Mouse (Mus musculus) cerebellum, adult 18-20 months (tissue): Measurements from ENCODE around the gene Rab19.
"Not testable (repeated sequence)": the region's sequence is repeated elsewhere in the genome, so short reads cannot be mapped to it uniquely, and the experiment has no call there.

Experiments used
- DNase-seq, 2 experiments: peaks; one replicate each; pipeline ENCODE4 v3.0.0; 2021

The Rab19 gene

DNA sequence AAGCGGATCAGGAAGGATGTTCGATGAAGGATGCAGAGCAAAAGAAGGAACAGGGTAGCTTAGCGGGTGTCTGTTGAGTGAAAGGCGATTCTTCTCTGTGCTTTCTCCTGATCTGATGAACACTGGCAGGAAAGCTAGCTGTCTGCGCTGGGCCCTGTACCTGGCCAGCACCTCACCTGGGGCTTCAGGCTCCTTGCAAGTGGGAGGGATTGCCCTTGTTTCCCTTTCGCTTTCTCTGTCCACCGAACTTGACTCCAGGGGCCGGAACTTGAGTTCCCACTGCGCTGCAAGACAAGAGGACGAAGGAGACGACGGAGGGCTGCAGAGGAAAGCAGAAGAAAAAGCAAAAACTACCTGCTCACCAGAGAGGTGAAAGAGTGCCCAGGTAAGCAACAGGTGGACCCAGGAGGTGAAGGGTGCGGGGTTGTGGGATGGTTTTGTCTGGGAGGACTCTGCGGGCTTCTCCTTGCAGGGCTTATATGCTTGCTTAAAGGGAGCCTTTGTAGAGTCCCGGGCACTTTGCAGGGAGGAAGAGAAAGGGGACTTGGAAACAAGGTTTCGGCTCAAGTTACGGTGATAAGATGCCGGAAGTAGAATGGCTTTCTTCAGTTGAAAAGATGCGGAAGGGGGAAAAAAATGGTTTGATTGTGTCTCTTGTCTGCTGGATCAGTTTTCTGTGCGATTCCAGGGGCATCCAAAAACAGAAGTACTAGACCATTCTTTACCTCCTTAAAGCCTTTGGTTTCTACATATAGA, at the start of gene Rab19:
Gene Rab19, plus strand, starts transcription at position 51 of the 756 bp plus-strand sequence.
- DNase-seq = no peak

- peak in 1 of 2 experiments; percentile 22 for DNase-seq
Observed at GRCm38 (mm10) chr6:39331998-39332700, 48.8 kb upstream of the Rab19 start.

DNA sequence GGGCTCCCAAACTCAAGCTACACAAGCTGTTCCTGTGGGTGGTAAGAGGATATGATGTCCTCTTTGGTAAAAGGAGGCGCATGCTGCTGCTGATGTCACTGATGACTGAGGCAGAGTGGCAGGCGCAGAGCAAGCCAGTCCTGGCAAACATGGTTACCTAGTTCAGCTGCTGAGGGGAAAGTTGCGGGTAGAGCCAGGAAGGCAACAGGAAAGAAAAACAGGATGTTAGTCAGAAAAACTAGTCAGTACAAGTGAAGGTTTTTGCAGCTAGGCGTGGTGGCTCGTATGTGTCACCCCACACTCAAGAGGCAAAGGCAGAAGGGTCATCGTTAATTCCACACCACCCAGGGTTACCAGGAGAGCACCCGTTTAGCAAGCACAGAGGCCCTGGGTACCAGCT, 46.8 kb upstream of the Rab19 start:
- DNase-seq = no peak

GRCm38 (mm10) chr6:39334873-39335272, 46.1 kb upstream of the Rab19 start:
- no peak for DNase-seq

GRCm38 (mm10) chr6:39338359-39338758, 42.6 kb upstream of the Rab19 start:
- DNase-seq = no peak

GRCm38 (mm10) chr6:39341798-39342197, 39.2 kb upstream of the Rab19 start:
- DNase-seq = no peak

GRCm38 (mm10) chr6:39344020-39344419, 37.0 kb upstream of the Rab19 start:
- DNase-seq = peak; percentile 81 to 91

GRCm38 (mm10) chr6:39345430-39345829, 35.5 kb upstream of the Rab19 start:
- no peak for DNase-seq

GRCm38 (mm10) chr6:39346991-39347501, 33.9 kb upstream of the Rab19 start:
- DNase-seq = no peak

DNA sequence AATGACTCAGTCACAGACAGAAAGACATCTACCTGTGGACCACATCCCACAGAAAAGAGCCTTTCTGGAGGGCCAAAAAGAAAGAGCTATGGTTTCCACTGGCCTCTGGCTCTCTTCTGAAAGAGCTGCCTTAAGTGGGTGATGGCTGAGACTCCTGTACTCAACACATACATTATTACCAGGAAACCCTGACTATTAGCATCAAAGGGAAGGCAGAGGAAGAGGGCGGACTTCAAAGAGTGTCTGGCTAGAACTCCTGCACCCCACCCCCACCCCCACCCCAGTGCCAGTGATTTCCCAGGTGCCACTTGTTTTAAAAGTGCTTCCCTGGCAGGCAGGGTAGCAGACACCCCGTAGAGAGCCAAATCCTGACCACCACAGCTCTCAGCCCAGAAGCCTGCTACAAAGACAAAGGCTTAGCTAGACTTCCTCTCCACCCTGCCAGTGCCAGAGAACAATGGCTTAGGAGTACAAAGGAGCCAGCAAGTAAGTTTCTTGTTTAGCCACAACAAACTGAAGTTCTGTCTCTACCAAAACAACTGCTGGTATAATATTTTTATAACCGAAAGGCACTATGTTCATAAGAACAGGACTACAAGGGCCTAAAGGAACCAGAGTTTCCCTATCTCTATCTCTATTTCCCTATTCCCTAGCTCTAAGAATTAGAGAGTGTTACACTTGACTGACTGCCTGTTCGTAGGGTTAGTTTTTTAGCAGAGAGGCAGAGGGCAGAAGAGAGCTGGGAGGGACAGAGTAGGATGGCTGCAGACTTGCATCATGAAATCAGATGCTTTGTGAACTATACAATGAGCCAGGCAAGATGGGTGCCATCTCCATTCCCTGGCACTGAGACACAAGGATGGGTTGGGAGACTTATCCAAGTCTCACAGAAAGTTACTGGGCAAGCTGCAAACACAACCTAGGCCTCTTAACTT, 32.8 kb upstream of the Rab19 start:
- DNase-seq = no peak

GRCm38 (mm10) chr6:39348946-39349345, 32.0 kb upstream of the Rab19 start:
- no peak for DNase-seq

GRCm38 (mm10) chr6:39359207-39359606, 21.8 kb upstream of the Rab19 start:
- not testable (repeated sequence) for DNase-seq

- DNase-seq = no peak
Observed at GRCm38 (mm10) chr6:39362684-39363083, 18.3 kb upstream of the Rab19 start.

DNA sequence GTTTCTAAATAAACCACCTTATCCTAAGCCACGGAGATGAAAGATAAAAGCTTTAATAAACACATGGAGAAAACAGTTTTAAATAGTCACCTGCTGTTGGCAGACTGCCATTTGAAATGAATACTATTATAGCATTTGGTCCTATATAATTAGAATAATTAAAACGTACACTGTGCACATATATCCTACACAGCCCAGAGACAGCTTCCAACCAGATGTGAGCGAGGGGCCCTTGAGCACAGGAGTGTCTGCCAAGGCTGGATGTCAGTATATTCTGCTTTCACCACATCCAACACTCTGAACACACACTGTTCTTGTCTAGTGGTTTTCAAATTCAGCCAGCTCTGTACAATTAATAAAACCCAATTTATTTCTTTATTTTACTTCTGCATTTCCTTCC, 11.3 kb upstream of the Rab19 start:
- DNase-seq = no peak

DNA sequence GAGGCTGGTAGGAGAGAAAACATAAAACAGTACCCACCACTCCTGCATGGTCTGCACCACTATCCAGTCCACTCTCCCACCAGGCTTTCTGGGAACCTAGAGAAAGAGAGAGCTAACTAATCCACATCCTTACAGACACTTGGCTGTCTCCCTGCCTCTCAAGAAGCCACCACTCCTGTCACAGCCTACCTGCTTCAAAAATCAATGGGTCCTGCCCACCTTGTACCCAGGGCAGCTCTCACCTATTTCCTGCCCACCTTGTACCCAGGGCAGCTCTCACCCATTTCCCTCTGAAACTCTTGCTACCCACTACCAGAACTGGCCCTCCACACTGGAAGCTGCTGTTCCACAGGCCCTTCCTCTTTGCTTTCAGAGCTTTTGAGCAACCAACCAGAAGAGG, 8.9 kb upstream of the Rab19 start:
- no peak for DNase-seq

DNA sequence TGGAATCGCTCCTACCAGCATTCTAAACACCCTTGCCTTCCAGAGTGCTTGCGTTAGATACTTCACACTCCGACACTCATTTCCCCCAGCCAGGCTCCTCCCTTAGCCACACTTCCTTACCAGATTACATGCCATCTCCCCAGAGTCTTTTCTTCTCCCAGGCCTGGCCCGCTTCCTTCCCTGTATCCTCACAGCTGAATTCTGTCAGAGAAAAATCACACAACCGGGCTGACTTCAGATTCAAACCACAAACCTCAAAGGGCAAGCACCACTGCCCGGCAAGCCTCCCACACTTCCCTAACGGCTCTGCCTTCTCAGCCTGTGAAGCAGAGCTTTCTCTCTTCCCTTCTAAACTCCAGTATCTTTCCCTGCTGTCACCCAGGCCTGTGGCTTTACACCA, 8.2 kb upstream of the Rab19 start:
- no peak for DNase-seq

DNA sequence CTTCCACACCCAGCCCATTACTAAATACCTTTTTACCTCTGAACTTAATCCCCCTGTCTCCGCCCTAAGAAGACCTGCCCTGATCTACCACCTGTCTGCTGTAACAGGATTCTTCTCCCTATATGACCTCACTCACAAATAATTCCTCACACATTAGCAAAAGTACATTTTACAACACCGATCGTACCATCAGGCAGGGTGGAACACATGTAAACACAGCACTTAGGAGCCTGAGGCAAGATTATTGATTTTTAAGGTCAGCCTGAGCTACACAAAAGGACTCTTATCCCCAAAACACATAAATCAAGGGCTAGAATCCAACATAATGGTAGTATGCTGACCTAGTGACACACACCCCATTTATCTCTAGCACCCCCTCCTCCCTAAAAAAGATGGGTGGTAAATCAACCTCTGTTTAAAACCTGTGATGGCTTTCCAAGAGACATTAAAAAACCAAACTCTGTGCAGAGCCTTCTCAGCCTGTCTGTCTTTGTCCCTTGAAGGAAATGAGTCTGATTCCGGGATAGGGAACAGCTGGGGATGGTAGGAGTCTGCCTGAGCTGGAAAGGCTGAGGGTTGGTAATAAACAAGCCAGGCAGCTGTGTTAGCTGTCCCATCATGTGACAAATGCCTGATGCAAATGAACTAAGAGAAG, 7.5 kb upstream of the Rab19 start:
- DNase-seq = no peak

DNA sequence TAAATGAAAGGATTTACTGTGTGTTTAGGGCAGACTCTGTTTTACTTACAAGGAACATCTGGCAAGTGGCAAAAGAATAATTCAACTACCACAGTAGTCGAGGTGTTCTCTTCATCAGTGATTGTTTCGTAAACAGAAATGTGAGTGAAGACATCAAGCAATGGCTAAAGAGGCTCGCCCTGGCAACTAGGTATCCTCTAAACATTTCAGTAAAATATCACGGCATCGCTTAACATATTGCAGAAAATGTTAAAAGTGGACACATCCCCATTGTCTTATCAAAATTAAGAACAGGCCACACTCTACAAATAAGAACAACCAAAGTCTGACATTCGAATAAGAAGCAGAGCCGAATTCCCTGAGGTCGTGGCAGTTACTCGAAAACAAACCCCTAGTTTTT, 4.2 kb upstream of the Rab19 start:
- no peak for DNase-seq

DNA sequence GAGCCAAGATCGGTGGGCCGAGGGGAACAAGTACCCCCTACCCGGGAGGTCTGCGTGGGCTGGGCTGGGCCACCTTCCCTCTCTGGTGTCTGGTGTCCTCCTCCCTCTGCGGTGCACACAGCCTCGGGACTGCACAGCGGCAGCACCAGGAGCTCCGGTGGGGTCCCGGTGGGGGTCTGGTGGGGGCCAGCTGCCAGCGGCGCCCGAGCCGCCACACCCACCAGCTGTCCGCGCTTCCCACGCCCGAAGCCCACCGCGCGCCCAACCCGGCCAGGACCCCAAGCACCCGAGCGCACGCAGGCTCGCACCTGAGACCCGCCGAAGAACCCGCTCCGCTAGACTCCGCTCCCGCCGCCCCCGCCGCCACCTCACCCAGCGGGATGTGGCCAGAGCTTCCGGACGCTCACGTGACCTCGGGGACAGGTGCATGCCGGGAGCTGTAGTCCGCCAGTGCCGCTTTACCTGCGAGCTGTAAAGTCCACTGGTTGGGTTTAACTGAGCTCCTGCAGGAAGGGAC, 3.6 kb upstream of the Rab19 start, which contains the start of gene Slc37a3:
Gene Slc37a3, minus strand, starts transcription at position 365 of the 517 bp plus-strand sequence.
- peak; percentile 92 to 96 for DNase-seq

DNA sequence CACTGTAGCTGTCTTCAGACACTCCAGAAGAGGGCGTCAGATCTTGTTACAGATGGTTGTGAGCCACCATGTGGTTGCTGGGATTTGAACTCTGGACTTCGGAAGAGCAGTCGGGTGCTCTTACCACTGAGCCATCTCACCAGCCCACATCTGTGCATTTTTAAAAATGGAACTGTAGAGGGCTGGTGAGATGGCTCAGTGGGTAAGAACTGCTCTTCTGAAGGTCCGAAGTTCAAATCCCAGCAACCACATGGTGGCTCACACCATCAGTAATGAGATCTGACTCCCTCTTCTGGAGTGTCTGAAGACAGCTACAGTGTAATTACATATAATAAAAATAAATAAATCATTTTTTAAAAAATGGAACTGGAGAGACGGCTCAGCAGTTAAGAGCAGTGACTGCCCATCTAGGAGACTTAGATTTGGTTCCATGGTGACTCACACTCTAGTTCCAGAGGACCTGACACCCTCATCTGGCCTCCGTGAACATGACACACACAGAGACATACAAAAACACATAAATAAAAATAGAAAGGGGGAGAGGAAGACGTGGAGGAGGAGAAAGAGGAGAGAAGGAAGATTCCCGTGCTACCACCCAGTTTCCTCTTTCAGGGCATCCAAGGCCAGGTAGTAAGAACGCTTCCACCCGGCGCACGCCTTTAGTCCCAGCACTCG, 2.7 kb upstream of the Rab19 start:
- DNase-seq = not testable (repeated sequence)

DNA sequence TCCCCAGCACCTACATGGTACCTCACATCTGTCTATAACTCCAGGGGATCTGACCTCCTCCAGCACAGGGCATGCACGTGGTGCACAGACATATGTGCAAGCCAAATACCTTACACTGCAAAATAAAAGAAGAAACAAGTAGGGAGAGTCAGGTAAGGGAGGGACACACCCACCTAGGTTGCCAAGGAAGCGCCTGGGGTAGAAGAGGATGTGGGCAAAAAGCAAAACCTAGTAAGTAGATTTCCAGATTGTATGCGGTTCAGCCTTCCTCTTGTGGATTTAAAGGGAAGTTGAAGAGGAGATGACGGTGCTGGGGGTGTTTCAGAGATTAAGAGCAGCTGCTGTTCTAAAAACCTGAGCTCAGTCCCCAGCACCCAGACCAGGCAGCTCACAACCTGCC, 1.8 kb upstream of the Rab19 start:
- DNase-seq = no peak

- DNase-seq = no peak
Observed at GRCm38 (mm10) chr6:39379749-39380148, 1.2 kb upstream of the Rab19 start.
